Mouse (Mus musculus): ENCODE data around the gene Notch1. TPM values are rescaled to one million over a fixed set of nuclear protein-coding genes. Genes with fewer than 3 reads are reported as not detected.

The Notch1 gene
- polyA plus RNA-seq, 1 experiment: 159 TPM

GRCm38 (mm10) chr2:26515335-26515734 is 1.1 kb downstream of the Notch1 start:
- DNase-seq: peak; percentile 1
- Histone ChIP-seq H3K27me3 (ENCODE audit: control insufficient read depth, insufficient read depth, low read length) (no peaks in the 10 kb centered on the region), H3K4me3 (ENCODE audit: control insufficient read depth, insufficient read depth, low read length) (no peak overlapping the region), H3K4me1 (replicated peaks; ENCODE audit: control insufficient read depth, insufficient read depth, low read length) (peaks cover 73% of the 10 kb centered on the region), H3K36me3 (ENCODE audit: control insufficient read depth, insufficient read depth, low read length) (no peaks in the 10 kb centered on the region), H3K27ac (ENCODE audit: control insufficient read depth, insufficient read depth, low read length) (peak overlapping the region; percentile 29; the same call in 1 of the 2 replicates)
- TF ChIP-seq POLR2A (IDR thresholded peaks at IDR 0.05; ENCODE audit: control insufficient read depth, extremely low read depth, insufficient read depth, low read length, poor library complexity) (no peak), CTCF (IDR thresholded peaks at IDR 0.05; ENCODE audit: borderline replicate concordance, control insufficient read depth, extremely low read depth, insufficient read depth, low read length, poor library complexity) (no peak)
- WGBS: 68% methylated on average over 2 of the region's 2 CpGs

GRCm38 (mm10) chr2:26513105-26513745 is 3.2 kb downstream of the Notch1 start:
- Histone ChIP-seq H3K4me1 (replicated peaks; ENCODE audit: control insufficient read depth, insufficient read depth, low read length) (peaks cover 73% of the 10 kb centered on the region), H3K36me3 (ENCODE audit: control insufficient read depth, insufficient read depth, low read length) (no peaks in the 10 kb centered on the region), H3K27me3 (ENCODE audit: control insufficient read depth, insufficient read depth, low read length) (no peaks in the 10 kb centered on the region), H3K27ac (ENCODE audit: control insufficient read depth, insufficient read depth, low read length) (peak overlapping the region; percentile 91), H3K4me3 (ENCODE audit: control insufficient read depth, insufficient read depth, low read length) (no peak overlapping the region)
- TF ChIP-seq CTCF (IDR thresholded peaks at IDR 0.05; ENCODE audit: borderline replicate concordance, control insufficient read depth, extremely low read depth, insufficient read depth, low read length, poor library complexity) (no peak), POLR2A (IDR thresholded peaks at IDR 0.05; ENCODE audit: control insufficient read depth, extremely low read depth, insufficient read depth, low read length, poor library complexity) (0 out of 2 replicates have a peak, but pooled peaks have one; percentile 11)
- 10% methylated on average over 4 of the region's 4 CpGs for WGBS
- DNase-seq: peak; percentile 70

GRCm38 (mm10) chr2:26508661-26509060 is 7.8 kb downstream of the Notch1 start:
- H3K4me1 ChIP-seq (replicated peaks; ENCODE audit: control insufficient read depth, insufficient read depth, low read length): peaks cover 77% of the 10 kb centered on the region
- TF ChIP-seq CTCF (IDR thresholded peaks at IDR 0.05; ENCODE audit: borderline replicate concordance, control insufficient read depth, extremely low read depth, insufficient read depth, low read length, poor library complexity) (no peak), POLR2A (IDR thresholded peaks at IDR 0.05; ENCODE audit: control insufficient read depth, extremely low read depth, insufficient read depth, low read length, poor library complexity) (no peak)
- no peaks in the 10 kb centered on the region for H3K36me3 ChIP-seq (ENCODE audit: control insufficient read depth, insufficient read depth, low read length)
- H3K27ac ChIP-seq (ENCODE audit: control insufficient read depth, insufficient read depth, low read length): peak overlapping the region; percentile 0; the same call in 1 of the 2 replicates
- no peak for DNase-seq
- WGBS: 40% methylated on average over 5 of the region's 5 CpGs
- H3K27me3 ChIP-seq (ENCODE audit: control insufficient read depth, insufficient read depth, low read length): no peaks in the 10 kb centered on the region
- H3K4me3 ChIP-seq (ENCODE audit: control insufficient read depth, insufficient read depth, low read length): no peak overlapping the region

- WGBS: 13% methylated on average over 6 of the region's 6 CpGs
- DNase-seq: no peak
- TF ChIP-seq CTCF (IDR thresholded peaks at IDR 0.05; ENCODE audit: borderline replicate concordance, control insufficient read depth, extremely low read depth, insufficient read depth, low read length, poor library complexity) (no peak), POLR2A (IDR thresholded peaks at IDR 0.05; ENCODE audit: control insufficient read depth, extremely low read depth, insufficient read depth, low read length, poor library complexity) (no peak)
- Histone ChIP-seq H3K4me1 (replicated peaks; ENCODE audit: control insufficient read depth, insufficient read depth, low read length) (peaks cover 70% of the 10 kb centered on the region), H3K36me3 (ENCODE audit: control insufficient read depth, insufficient read depth, low read length) (no peaks in the 10 kb centered on the region), H3K4me3 (ENCODE audit: control insufficient read depth, insufficient read depth, low read length) (no peak overlapping the region), H3K27me3 (ENCODE audit: control insufficient read depth, insufficient read depth, low read length) (no peaks in the 10 kb centered on the region), H3K27ac (ENCODE audit: control insufficient read depth, insufficient read depth, low read length) (peak overlapping the region; percentile 1; the same call in 1 of the 2 replicates)
These were observed 8.5 kb downstream of the Notch1 start for GRCm38 (mm10) chr2:26507961-26508391.

- Histone ChIP-seq H3K4me3 (ENCODE audit: control insufficient read depth, insufficient read depth, low read length) (no peak overlapping the region), H3K36me3 (ENCODE audit: control insufficient read depth, insufficient read depth, low read length) (no peaks in the 10 kb centered on the region), H3K27ac (ENCODE audit: control insufficient read depth, insufficient read depth, low read length) (peak overlapping the region; percentile 49), H3K4me1 (replicated peaks; ENCODE audit: control insufficient read depth, insufficient read depth, low read length) (peaks cover 68% of the 10 kb centered on the region), H3K27me3 (ENCODE audit: control insufficient read depth, insufficient read depth, low read length) (no peaks in the 10 kb centered on the region)
- no peak for TF ChIP-seq CTCF (IDR thresholded peaks at IDR 0.05; ENCODE audit: borderline replicate concordance, control insufficient read depth, extremely low read depth, insufficient read depth, low read length, poor library complexity)
- peak; percentile 30; the same call in 1 of the 2 replicates for TF ChIP-seq POLR2A (IDR thresholded peaks at IDR 0.05; ENCODE audit: control insufficient read depth, extremely low read depth, insufficient read depth, low read length, poor library complexity)
- DNase-seq: peak; percentile 70
- WGBS: 5% methylated on average over 7 of the region's 7 CpGs
These were observed 9.0 kb downstream of the Notch1 start for GRCm38 (mm10) chr2:26507481-26507886.

- Histone ChIP-seq H3K36me3 (ENCODE audit: control insufficient read depth, insufficient read depth, low read length) (no peaks in the 10 kb centered on the region), H3K27me3 (ENCODE audit: control insufficient read depth, insufficient read depth, low read length) (no peaks in the 10 kb centered on the region), H3K4me3 (ENCODE audit: control insufficient read depth, insufficient read depth, low read length) (no peak overlapping the region), H3K27ac (ENCODE audit: control insufficient read depth, insufficient read depth, low read length) (peak overlapping the region; percentile 49), H3K4me1 (replicated peaks; ENCODE audit: control insufficient read depth, insufficient read depth, low read length) (peaks cover 68% of the 10 kb centered on the region)
- TF ChIP-seq CTCF (IDR thresholded peaks at IDR 0.05; ENCODE audit: borderline replicate concordance, control insufficient read depth, extremely low read depth, insufficient read depth, low read length, poor library complexity) (no peak), POLR2A (IDR thresholded peaks at IDR 0.05; ENCODE audit: control insufficient read depth, extremely low read depth, insufficient read depth, low read length, poor library complexity) (no peak)
- no peak for DNase-seq
- WGBS: 61% methylated on average over 3 of the region's 3 CpGs
These were observed 9.7 kb downstream of the Notch1 start for GRCm38 (mm10) chr2:26506746-26507280.
